Mouse (Mus musculus) layer of hippocampus, adult 11-12 months (tissue): ENCODE results near the gene Gm10772.
"Not testable (repeated sequence)": the region's sequence is repeated elsewhere in the genome, so short reads cannot be mapped to it uniquely, and the experiment has no call there.

Experiments used
- DNase-seq: peaks from one replicate; pipeline ENCODE4 v3.0.0; 2022; ENCODE audit warnings: low spot score

The Gm10772 gene

DNA sequence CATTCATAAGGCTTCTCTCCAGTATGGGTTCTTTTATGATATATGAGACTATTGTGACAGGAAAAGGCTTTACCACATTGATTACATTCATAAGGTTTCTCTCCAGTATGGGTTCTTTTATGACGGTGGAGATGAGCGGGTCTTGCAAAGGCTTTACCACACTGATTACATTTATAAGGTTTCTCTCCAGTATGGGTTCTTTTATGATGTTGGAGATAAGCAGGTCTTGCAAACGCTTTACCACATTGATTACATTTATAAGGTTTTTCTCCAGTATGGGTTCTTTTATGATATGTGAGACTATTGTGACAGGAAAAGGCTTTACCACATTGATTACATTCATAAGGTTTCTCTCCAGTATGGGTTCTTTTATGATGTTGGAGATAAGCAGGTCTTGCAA lies at the start of gene Gm10772:
Gene Gm10772 (minus strand): TSS at position 101 of the 400 bp plus-strand sequence.
- DNase-seq, result not testable (repeated sequence)

DNA sequence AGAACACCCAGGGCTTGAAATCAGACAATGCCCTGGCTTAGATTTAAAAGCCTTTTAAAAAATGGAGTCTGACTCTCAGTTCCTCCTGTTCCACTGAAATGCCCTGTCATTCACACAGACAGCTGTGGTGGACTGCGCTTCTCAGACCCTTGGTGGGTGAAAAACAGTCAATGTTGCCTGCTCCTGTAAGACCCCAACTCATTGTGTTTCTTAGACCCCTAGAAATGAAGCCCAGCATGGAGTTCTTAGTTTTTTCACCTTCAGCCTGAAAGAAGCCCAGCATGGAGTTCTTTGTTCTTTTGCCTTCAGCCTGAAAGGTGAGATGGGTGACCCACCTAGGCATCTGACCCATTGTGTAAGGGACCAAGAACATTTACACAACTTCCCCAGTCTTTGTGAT lies 36.5 kb upstream of the Gm10772 start:
- not testable (repeated sequence) for DNase-seq

DNA sequence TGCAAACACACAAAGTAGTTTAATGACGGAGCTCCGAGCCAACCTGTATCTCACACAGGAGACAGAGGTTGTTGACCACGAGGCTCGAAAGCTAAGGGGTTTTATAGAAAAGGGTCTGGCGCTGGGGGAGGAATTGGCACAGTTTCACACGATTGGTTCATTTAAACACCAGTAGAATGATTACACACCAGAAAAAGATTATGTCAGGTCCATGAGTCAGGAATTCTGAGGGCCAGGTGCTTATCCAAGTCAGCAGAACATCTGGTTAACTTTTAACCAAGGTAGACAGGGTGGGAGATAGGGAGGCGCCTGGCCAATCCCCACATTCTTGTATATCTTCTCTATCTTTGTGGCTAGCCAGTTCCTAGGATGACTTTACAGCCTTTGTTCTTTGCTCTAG lies 35.8 kb upstream of the Gm10772 start:
- DNase-seq, result not testable (repeated sequence)

DNA sequence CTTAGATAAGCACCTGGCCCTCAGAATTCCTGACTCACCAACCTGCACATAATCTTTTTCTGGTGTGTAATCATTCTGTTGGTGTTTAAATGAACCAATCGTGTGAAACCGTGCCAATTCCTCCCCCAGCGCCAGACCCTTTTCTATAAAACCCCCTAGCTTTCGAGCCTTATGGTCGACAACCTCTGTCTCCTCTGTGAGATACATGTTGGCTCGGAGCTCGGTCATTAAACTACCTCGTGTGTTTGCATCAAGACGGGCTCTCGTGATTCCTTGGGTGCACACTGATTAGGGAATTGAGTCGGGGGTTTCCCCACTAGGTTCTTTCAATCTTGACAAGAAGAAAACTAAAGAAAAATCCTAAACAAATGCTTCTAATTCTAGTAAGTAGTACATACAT lies 13.0 kb downstream of the Gm10772 start:
- no peak for DNase-seq

DNA sequence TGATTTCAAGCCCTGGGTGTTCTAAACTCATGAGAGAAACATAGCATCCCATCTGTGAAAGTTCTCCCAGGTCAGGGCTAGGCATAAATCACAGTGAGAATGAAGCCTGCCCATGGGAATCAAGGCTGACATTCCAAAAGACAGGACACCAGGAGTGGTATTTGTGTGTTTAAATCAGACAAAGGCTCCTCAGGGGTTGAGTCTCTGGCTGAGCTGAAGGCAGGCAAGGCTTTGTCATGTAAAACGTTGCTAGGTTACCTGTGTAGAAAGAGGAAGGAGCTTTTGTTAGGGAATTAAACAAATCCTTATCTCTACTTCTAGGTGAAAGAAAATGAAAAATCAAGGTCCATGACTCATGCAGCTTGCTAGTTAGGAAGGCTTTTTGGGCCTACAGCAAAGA lies 13.6 kb downstream of the Gm10772 start:
- not testable (repeated sequence) for DNase-seq

DNA sequence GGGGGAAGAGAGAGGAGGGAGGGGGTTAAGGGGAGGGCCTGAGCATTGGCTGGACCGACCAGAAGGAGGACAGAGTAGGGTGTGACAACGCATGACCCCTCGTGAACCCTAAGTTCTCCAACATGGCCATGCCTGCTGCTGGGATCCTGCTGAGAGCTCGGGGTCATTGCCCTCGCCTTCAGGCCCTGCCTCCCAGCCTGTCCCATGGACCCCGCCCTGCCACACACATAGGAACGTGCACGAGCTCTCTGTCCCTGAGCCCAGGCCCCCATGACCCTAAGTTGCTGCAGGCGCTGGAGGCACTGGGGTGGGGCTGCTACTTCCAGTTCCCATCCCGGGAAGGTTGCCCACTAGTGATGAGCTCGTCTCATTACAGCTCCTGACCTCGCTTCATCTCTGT lies 48.2 kb downstream of the Gm10772 start:
- not testable (repeated sequence) for DNase-seq
